ENCODE assay signal across 28 mouse cellular contexts in genomic region chr3:83910707-83911106, GRCm38 (mm10).
DNase-seq lines count a peak whose midpoint lies in the region; ATAC-seq and TF ChIP-seq lines count a peak whose summit lies in the region.
"Had no signal": no experiment of that assay in that cellular context is flagged by ENCODE, and none has a peak within 500 bp of the region (broad histone marks: within the 10 kb centered on the region; RNA-seq: fewer than 3 reads in every experiment).

No protein-coding gene starts in this region.

- peak; percentile 18 to 31 for DNase-seq in lung, adult 18-20 months
- DNase-seq in lung, postnatal 10 days, result no peak
- peak; percentile 52 for DNase-seq in lung, postnatal 0 days (ENCODE audit: low spot score)
- no peak for DNase-seq in lung, adult 2 months
- DNase-seq in lung, postnatal 36 days, result peak; percentile 23
- no peak for DNase-seq in embryo, embryonic 10.5 days (ENCODE audit: low spot score)
- DNase-seq in testis, postnatal 14 days (ENCODE audit: low spot score), result no peak
- DNase-seq: adrenal gland, adult 8-10 months; adrenal gland, postnatal 14 days; B cell, adult 2 months; cerebellum, adult 11-12 months; cerebellum, adult 2 months; cerebellum, adult 9-10 months; cerebellum, postnatal 10 days; cerebellum, postnatal 25 days; embryo, embryonic 11 days had no signal

- H3K27me3 ChIP-seq in lung, postnatal 0 days (replicated peaks; ENCODE audit: insufficient read depth, low read length), result no peaks in the 10 kb centered on the region
- H3K27me3 ChIP-seq in stomach, embryonic 16.5 days (ENCODE audit: control insufficient read depth, insufficient read depth, low read length), result no peaks in the 10 kb centered on the region
- H3K27me3 ChIP-seq: CH12.LX; embryonic facial prominence, embryonic 13.5 days; embryonic facial prominence, embryonic 15.5 days; forebrain, embryonic 12.5 days; Patski had no signal

- no peak for TF ChIP-seq EP300 in lung, postnatal 0 days (IDR thresholded peaks at IDR 0.05)

- no peak overlapping the region for H3K4me3 ChIP-seq in lung, postnatal 0 days (ENCODE audit: low read depth, low read length)
- H3K4me3 ChIP-seq in lung, adult 2 months (replicated peaks; ENCODE audit: extremely low read depth, low read depth, low read length), result no peak overlapping the region
- no peak overlapping the region for H3K4me3 ChIP-seq in stomach, embryonic 16.5 days (replicated peaks; ENCODE audit: low read length)
- H3K4me3 ChIP-seq: embryonic facial prominence, embryonic 13.5 days; embryonic facial prominence, embryonic 15.5 days; erythroblast, embryonic 14.5 days; forebrain, embryonic 10.5 days; forebrain, embryonic 12.5 days had no signal

- no peak overlapping the region for H3K9ac ChIP-seq in lung, postnatal 0 days (replicated peaks; ENCODE audit: low read depth)
- H3K9ac ChIP-seq in stomach, embryonic 16.5 days (ENCODE audit: low read length), result no peak overlapping the region
- H3K9ac ChIP-seq: embryonic facial prominence, embryonic 13.5 days; embryonic facial prominence, embryonic 15.5 days; forebrain, embryonic 12.5 days had no signal

- WGBS in lung, postnatal 0 days, result 56% methylated on average over 5 of the region's 5 CpGs
- 72% methylated on average over 5 of the region's 5 CpGs for WGBS in lung, adult 2 months
- 61% methylated on average over 5 of the region's 5 CpGs for WGBS in stomach, embryonic 16.5 days

- no peaks in the 10 kb centered on the region for H3K4me1 ChIP-seq in lung, postnatal 0 days (ENCODE audit: insufficient read depth, low read depth, low read length)
- no peaks in the 10 kb centered on the region for H3K4me1 ChIP-seq in lung, adult 2 months (ENCODE audit: control insufficient read depth, insufficient read depth, low read length)
- H3K4me1 ChIP-seq in stomach, embryonic 16.5 days (ENCODE audit: control insufficient read depth, insufficient read depth, low read length), result no peaks in the 10 kb centered on the region
- H3K4me1 ChIP-seq: embryonic facial prominence, embryonic 13.5 days; embryonic facial prominence, embryonic 15.5 days; forebrain, embryonic 10.5 days; forebrain, embryonic 12.5 days had no signal

- TF ChIP-seq CTCF in lung, postnatal 0 days (IDR thresholded peaks at IDR 0.05), result no peak
- no peak for TF ChIP-seq CTCF in lung, adult 2 months (IDR thresholded peaks at IDR 0.05; ENCODE audit: insufficient read depth, low read length)

- no peak overlapping the region for H3K27ac ChIP-seq in lung, postnatal 0 days (ENCODE audit: low read length)
- H3K27ac ChIP-seq in stomach, embryonic 16.5 days (ENCODE audit: low read length), result peak overlapping the region; percentile 43; the same call in 1 of the 2 replicates
- H3K27ac ChIP-seq: embryonic facial prominence, embryonic 13.5 days; embryonic facial prominence, embryonic 15.5 days; forebrain, embryonic 10.5 days; forebrain, embryonic 12.5 days had no signal

- no peak overlapping the region for H3K4me2 ChIP-seq in lung, postnatal 0 days (replicated peaks; ENCODE audit: low read depth, low read length)
- H3K4me2 ChIP-seq in stomach, embryonic 16.5 days (ENCODE audit: low read depth, low read length), result no peak overlapping the region
- H3K4me2 ChIP-seq: embryonic facial prominence, embryonic 13.5 days; embryonic facial prominence, embryonic 15.5 days; forebrain, embryonic 12.5 days had no signal

- no peaks in the 10 kb centered on the region for H3K9me3 ChIP-seq in lung, postnatal 0 days (ENCODE audit: low read length)
- no peaks in the 10 kb centered on the region for H3K9me3 ChIP-seq in stomach, embryonic 16.5 days (replicated peaks; ENCODE audit: control insufficient read depth, low read length)
- H3K9me3 ChIP-seq: embryonic facial prominence, embryonic 13.5 days; embryonic facial prominence, embryonic 15.5 days; forebrain, embryonic 10.5 days; forebrain, embryonic 12.5 days; G1E had no signal

- ATAC-seq in lung, postnatal 0 days, result peak; percentile 40
- ATAC-seq in stomach, embryonic 16.5 days (ENCODE audit: insufficient read depth, low FRiP score), result peak; percentile 50; the same call in 1 of the 2 replicates
- ATAC-seq: activated CD4-positive, CD25-positive, alpha-beta regulatory T cell, adult 4 months; CD4-positive, CD25-positive, alpha-beta regulatory T cell, adult 4 months; forebrain, embryonic 14.5 days; Patski had no signal

- H3K36me3 ChIP-seq in lung, postnatal 0 days (ENCODE audit: insufficient read depth, low read length), result peaks cover 11% of the 10 kb centered on the region
- 0 out of 2 replicates have a peak, but pooled peaks cover 4% of the 10 kb centered on the region for H3K36me3 ChIP-seq in stomach, embryonic 16.5 days (ENCODE audit: control insufficient read depth, insufficient read depth, low read length)

- no peak for TF ChIP-seq POLR2A in lung, adult 2 months (IDR thresholded peaks at IDR 0.05; ENCODE audit: borderline replicate concordance, extremely low read depth, low read depth, low read length)

Comparison
In these comparisons a context has a peak if more than half of its experiments do, and no peak if none do; other contexts are left out.
1. DNase-seq: peak in lung, adult 18-20 months (2 of 2), lung, postnatal 0 days (single experiment) and lung, postnatal 36 days (single experiment); none in lung, postnatal 10 days (single experiment), lung, adult 2 months (single experiment), embryo, embryonic 10.5 days (single experiment) and testis, postnatal 14 days (single experiment).